Mouse (Mus musculus) heart, embryonic 11.5 days (tissue): ENCODE results near the gene Creb5. TPM values are rescaled to one million over a fixed set of nuclear protein-coding genes. Genes with fewer than 3 reads are reported as not detected.

ENCODE experiments used
- ATAC-seq: fragments of 200-750 bp; cut with Nextera tagmentation; replicated peaks from 2 replicates; pipeline ENCODE4 v1.8.0; 2017; ENCODE audit warnings: moderate library complexity; ENCODE audit not compliant: insufficient number of reproducible peaks, low FRiP score, low TSS enrichment
- H3K27ac ChIP-seq: fragments of 300-500 bp; sonication (generic); 2 replicates; pipeline ENCODE4 v1.5.1; 2014; ENCODE audit warnings: mild to moderate bottlenecking, low read depth, low read length
- H3K27me3 ChIP-seq: fragments of 300-500 bp; sonication (generic); 2 replicates; pipeline ENCODE4 v1.6.1; 2014; ENCODE audit warnings: mild to moderate bottlenecking, low read length, mixed read lengths; ENCODE audit not compliant: control insufficient read depth, insufficient read depth
- H3K36me3 ChIP-seq: fragments of 300-500 bp; sonication (generic); 2 replicates; pipeline ENCODE4 v1.6.1; 2014; ENCODE audit warnings: mild to moderate bottlenecking, low read length, moderate library complexity, mixed read lengths; ENCODE audit not compliant: control insufficient read depth, insufficient read depth
- H3K4me1 ChIP-seq: fragments of 300-500 bp; sonication (generic); 2 replicates; pipeline ENCODE4 v1.6.1; 2014; ENCODE audit warnings: low read length; ENCODE audit not compliant: control insufficient read depth, insufficient read depth
- H3K4me2 ChIP-seq: fragments of 300-500 bp; sonication (generic); 2 replicates; pipeline ENCODE4 v1.6.1; 2014; ENCODE audit warnings: mild to moderate bottlenecking, moderate library complexity
- H3K4me3 ChIP-seq: fragments of 300-500 bp; sonication (generic); 2 replicates; pipeline ENCODE4 v1.5.1; 2014; ENCODE audit warnings: low read depth, low read length
- H3K9ac ChIP-seq: fragments of 300-500 bp; sonication (generic); 2 replicates; pipeline ENCODE4 v1.6.1; 2014; ENCODE audit warnings: mild to moderate bottlenecking, low read depth, low read length, moderate library complexity
- H3K9me3 ChIP-seq: fragments of 300-500 bp; sonication (generic); replicated peaks from 2 replicates; pipeline ENCODE4 v1.6.1; 2016; ENCODE audit warnings: low read length; ENCODE audit not compliant: control insufficient read depth
- WGBS: fragments of 180-500 bp; shearing (Covaris S2); extraction: QIAGEN DNeasy Blood & Tissue Kit; methylation state at CpG from one replicate; pipeline ENCODE4 v1.1.7; 2014; ENCODE audit not compliant: insufficient replicate concordance; 5-methylcytosine and 5-hydroxymethylcytosine counted together
- polyA plus RNA-seq: library from polyadenylated mRNA; unstranded; fragments of >200 nt; fragmentation: Nextera tagmentation; extraction: Ambion mirVana; gene quantifications from 2 replicates; pipeline ENCODE4 v1.2.1, GENCODE M21; 2014

Gene Creb5
- polyA plus RNA-seq, 1 experiment from 2014 or later, result 30.3 TPM

DNA sequence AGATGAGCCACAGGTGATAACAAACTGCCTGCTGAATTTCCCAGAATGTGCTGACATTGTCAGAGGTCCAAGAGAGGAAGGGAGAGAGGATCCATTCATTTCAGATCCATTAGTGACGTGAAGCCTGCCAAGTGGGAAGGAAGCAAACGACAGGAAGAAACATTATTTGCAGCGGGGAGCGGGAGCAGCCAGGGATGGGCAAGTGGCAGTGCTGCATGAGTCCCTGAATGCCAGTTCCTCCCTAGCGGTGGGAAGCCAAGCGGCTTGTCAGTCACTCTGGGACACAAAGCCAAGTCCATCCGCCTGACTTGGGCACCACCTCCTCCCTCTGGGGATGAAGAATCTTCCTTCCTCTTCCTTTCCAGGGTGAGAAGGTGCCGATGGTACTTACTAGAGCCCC lies 183.5 kb downstream of the Creb5 start:
- Histone ChIP-seq H3K4me2 (no peak overlapping the region), H3K9me3 (no peaks in the 10 kb centered on the region), H3K4me3 (no peak overlapping the region), H3K4me1 (no peaks in the 10 kb centered on the region), H3K9ac (no peak overlapping the region), H3K36me3 (no peaks in the 10 kb centered on the region), H3K27ac (no peak overlapping the region), H3K27me3 (no peaks in the 10 kb centered on the region)
- ATAC-seq, result no peak
- 43% methylated on average over 8 of the region's 8 CpGs for WGBS

GRCm38 (mm10) chr6:53470999-53471591 lies 184.0 kb downstream of the Creb5 start:
- Histone ChIP-seq H3K4me1 (no peaks in the 10 kb centered on the region), H3K9me3 (no peaks in the 10 kb centered on the region), H3K27ac (no peak overlapping the region), H3K4me2 (no peak overlapping the region), H3K9ac (no peak overlapping the region), H3K36me3 (no peaks in the 10 kb centered on the region), H3K4me3 (no peak overlapping the region), H3K27me3 (no peaks in the 10 kb centered on the region)
- no peak for ATAC-seq
- 67% methylated on average over 9 of the region's 9 CpGs for WGBS

DNA sequence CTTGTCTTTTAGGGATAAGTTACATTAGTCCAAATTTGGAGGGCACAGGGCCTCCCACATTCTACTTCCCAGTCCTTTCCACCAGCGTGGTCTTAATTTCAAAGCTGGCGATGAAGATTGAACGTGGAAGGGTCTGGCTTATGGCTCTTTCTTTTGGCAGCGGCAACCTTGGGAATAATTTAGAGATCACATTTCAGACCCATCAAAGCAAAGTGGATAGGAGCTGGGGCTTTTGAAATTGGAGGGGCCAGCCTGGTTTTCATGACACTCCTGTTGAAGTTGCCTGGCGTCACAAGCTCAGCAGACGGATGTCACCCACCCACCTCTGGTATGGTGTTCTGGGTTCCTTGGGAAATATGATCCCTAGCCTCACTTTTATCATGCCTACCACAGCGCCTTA lies 185.7 kb downstream of the Creb5 start:
- 81% methylated on average over 7 of the region's 7 CpGs for WGBS
- no peak overlapping the region for H3K4me2 ChIP-seq
- no peaks in the 10 kb centered on the region for H3K9me3 ChIP-seq
- no peaks in the 10 kb centered on the region for H3K4me1 ChIP-seq
- no peak overlapping the region for H3K9ac ChIP-seq
- no peak overlapping the region for H3K4me3 ChIP-seq
- H3K27ac ChIP-seq, result no peak overlapping the region
- H3K36me3 ChIP-seq, result no peaks in the 10 kb centered on the region
- ATAC-seq, result no peak
- H3K27me3 ChIP-seq, result no peaks in the 10 kb centered on the region

- no peak overlapping the region for H3K9ac ChIP-seq
Observed at GRCm38 (mm10) chr6:53477501-53477900, 190.4 kb downstream of the Creb5 start.

GRCm38 (mm10) chr6:53490917-53491316 lies 203.8 kb downstream of the Creb5 start:
- H3K4me1 ChIP-seq, result no peaks in the 10 kb centered on the region; the same call in 1 of the 2 replicates
- no peak overlapping the region for H3K27ac ChIP-seq
- H3K4me3 ChIP-seq, result no peak overlapping the region
- ATAC-seq, result no peak
- 89% methylated on average over 6 of the region's 6 CpGs for WGBS
- H3K9ac ChIP-seq, result no peak overlapping the region
- H3K27me3 ChIP-seq, result no peaks in the 10 kb centered on the region
- no peak overlapping the region for H3K4me2 ChIP-seq
- no peaks in the 10 kb centered on the region for H3K36me3 ChIP-seq
- no peaks in the 10 kb centered on the region for H3K9me3 ChIP-seq

More at GRCm38 (mm10) chr6:53477501-53477900, 190.4 kb downstream of the Creb5 start:
- no peaks in the 10 kb centered on the region for H3K4me1 ChIP-seq
- no peaks in the 10 kb centered on the region for H3K36me3 ChIP-seq
- no peak for ATAC-seq
- H3K9me3 ChIP-seq, result no peaks in the 10 kb centered on the region
- no peak overlapping the region for H3K4me3 ChIP-seq
- no peak overlapping the region for H3K4me2 ChIP-seq
- 80% methylated on average over 5 of the region's 5 CpGs for WGBS
- no peak overlapping the region for H3K27ac ChIP-seq
- H3K27me3 ChIP-seq, result no peaks in the 10 kb centered on the region

- 84% methylated on average over 4 of the region's 4 CpGs for WGBS
- no peaks in the 10 kb centered on the region for H3K36me3 ChIP-seq
- H3K4me3 ChIP-seq, result no peak overlapping the region
- H3K4me1 ChIP-seq, result no peaks in the 10 kb centered on the region; the same call in 1 of the 2 replicates
- no peak overlapping the region for H3K4me2 ChIP-seq
- H3K27ac ChIP-seq, result no peak overlapping the region
- no peaks in the 10 kb centered on the region for H3K9me3 ChIP-seq
- H3K9ac ChIP-seq, result no peak overlapping the region
- no peak for ATAC-seq
- H3K27me3 ChIP-seq, result no peaks in the 10 kb centered on the region
Observed at GRCm38 (mm10) chr6:53491331-53491730, 204.3 kb downstream of the Creb5 start.

DNA sequence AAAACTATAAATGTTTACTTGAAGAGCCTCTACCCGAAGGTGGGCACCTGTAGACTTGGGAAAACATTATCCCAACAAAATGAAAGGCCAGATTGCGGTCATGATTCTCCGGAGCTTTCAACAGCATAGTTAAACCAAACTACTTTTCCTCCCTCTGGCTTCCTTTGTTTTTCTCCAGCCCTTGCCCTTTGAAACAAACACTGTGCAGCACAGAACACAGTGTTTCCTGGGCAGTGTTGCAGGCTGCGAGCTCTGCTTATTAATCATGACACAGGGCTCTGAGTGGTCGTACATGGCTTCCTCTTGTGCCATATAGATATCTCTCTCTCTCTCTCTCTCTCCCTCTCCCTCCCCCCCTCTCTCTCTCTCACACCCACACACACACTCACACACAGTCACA lies 206.8 kb downstream of the Creb5 start:
- Histone ChIP-seq H3K4me1 (no peaks in the 10 kb centered on the region; the same call in 1 of the 2 replicates), H3K4me3 (no peak overlapping the region), H3K9ac (no peak overlapping the region), H3K27me3 (no peaks in the 10 kb centered on the region), H3K27ac (no peak overlapping the region), H3K9me3 (no peaks in the 10 kb centered on the region), H3K36me3 (no peaks in the 10 kb centered on the region), H3K4me2 (no peak overlapping the region)
- no peak for ATAC-seq
- WGBS, result 43% methylated on average over 5 of the region's 5 CpGs

GRCm38 (mm10) chr6:53495667-53496066 lies 208.6 kb downstream of the Creb5 start:
- no peak overlapping the region for H3K4me2 ChIP-seq
- no peak overlapping the region for H3K4me3 ChIP-seq
- H3K27ac ChIP-seq, result no peak overlapping the region
- no peak for ATAC-seq
- no peaks in the 10 kb centered on the region for H3K27me3 ChIP-seq
- no peaks in the 10 kb centered on the region; the same call in 1 of the 2 replicates for H3K4me1 ChIP-seq
- H3K36me3 ChIP-seq, result no peaks in the 10 kb centered on the region
- WGBS, result 76% methylated on average over 5 of the region's 5 CpGs
- no peak overlapping the region for H3K9ac ChIP-seq
- H3K9me3 ChIP-seq, result no peaks in the 10 kb centered on the region

DNA sequence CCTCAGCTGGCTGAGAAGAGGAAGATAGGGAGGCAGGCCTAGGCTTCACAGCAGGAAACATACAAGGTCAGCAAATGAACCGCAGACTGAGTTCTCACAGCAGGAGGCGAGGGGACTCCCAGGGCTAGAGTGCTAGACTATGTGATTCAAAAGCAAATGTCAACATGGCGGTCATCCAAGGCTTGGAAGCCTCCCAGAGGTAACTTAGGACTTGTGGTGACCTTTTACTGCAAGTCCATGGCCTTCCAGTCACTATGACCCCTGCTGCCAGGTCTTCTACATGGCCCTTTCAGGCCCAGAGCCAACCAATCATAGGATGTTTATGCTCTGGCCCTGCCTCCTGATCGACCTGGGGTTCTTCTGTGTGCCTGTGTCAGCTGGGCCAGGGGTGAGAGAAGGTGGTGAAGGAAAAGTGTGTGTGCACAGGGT lies 209.3 kb downstream of the Creb5 start:
- WGBS, result 65% methylated on average over 4 of the region's 4 CpGs
- Histone ChIP-seq H3K4me1 (no peaks in the 10 kb centered on the region; the same call in 1 of the 2 replicates), H3K27ac (no peak overlapping the region), H3K27me3 (no peaks in the 10 kb centered on the region), H3K36me3 (no peaks in the 10 kb centered on the region), H3K4me2 (no peak overlapping the region), H3K9me3 (no peaks in the 10 kb centered on the region), H3K4me3 (no peak overlapping the region), H3K9ac (no peak overlapping the region)
- no peak for ATAC-seq
